Mouse (Mus musculus) heart, adult 18-20 months (tissue): Measurements from ENCODE around the gene Mdga1. TPM values are rescaled to one million over a fixed set of nuclear protein-coding genes. Genes with fewer than 3 reads are reported as not detected.

Experiments
- DNase-seq, 2 experiments: peaks; one replicate each; pipeline ENCODE4 v3.0.0; 2021 to 2022; ENCODE audit warnings: mixed read lengths in 1 of 2
- long read RNA-seq, 2 experiments: library from polyadenylated mRNA; stranded (forward); transcript quantifications; one replicate each; pipeline ENCODE4 v2.0.0; 2021
- total RNA-seq, 2 experiments: library from RNA; stranded (reverse); gene quantifications; 2 replicates each; pipeline ENCODE4 v1.2.3; 2021

Mdga1 gene
- 10 to 100 TPM; 16.0 to 16.8 TPM for total RNA-seq
- long read RNA-seq, experiment 1, full-length matches to known transcripts, result 3 of 18 reads
- long read RNA-seq, experiment 1, partial matches to known transcripts, result 11 of 18 reads
- long read RNA-seq, experiment 1, other reads (novel, unspliced or antisense), result 4 of 18 reads
- long read RNA-seq, experiment 2, partial matches to known transcripts, result 1 of 6 reads
- long read RNA-seq, experiment 2, other reads (novel, unspliced or antisense), result 2 of 6 reads

- DNase-seq, result no peak
These were observed at the start of gene Mdga1 for GRCm38 (mm10) chr17:29970037-29970555. Gene Mdga1 (minus strand): TSS chr17:29970087.

- no peak for DNase-seq
These were observed 49.2 kb upstream of the Mdga1 start for GRCm38 (mm10) chr17:30018927-30019610.

- no peak for DNase-seq
These were observed 44.8 kb upstream of the Mdga1 start for GRCm38 (mm10) chr17:30014660-30015059.

GRCm38 (mm10) chr17:30008392-30008791 lies 38.5 kb upstream of the Mdga1 start:
- DNase-seq, result no peak

GRCm38 (mm10) chr17:30007883-30008282 lies 38.0 kb upstream of the Mdga1 start:
- no peak for DNase-seq

GRCm38 (mm10) chr17:30006877-30007276 lies 37.0 kb upstream of the Mdga1 start:
- DNase-seq, result no peak

GRCm38 (mm10) chr17:30005451-30005941 lies 35.6 kb upstream of the Mdga1 start:
- peak; percentile 55 to 68 for DNase-seq

- DNase-seq, result peak in 1 of 2 experiments; percentile 49
These were observed 35.2 kb upstream of the Mdga1 start for GRCm38 (mm10) chr17:30005103-30005443.

- DNase-seq, result peak; percentile 96 to 97
These were observed 34.6 kb upstream of the Mdga1 start, which contains the start of gene Zfand3 for GRCm38 (mm10) chr17:30004203-30005102. Gene Zfand3 (plus strand): TSS chr17:30004733.

- no peak for DNase-seq
These were observed 28.8 kb upstream of the Mdga1 start for GRCm38 (mm10) chr17:29998566-29999295.

GRCm38 (mm10) chr17:29997726-29998125 lies 27.8 kb upstream of the Mdga1 start:
- DNase-seq, result peak in 1 of 2 experiments; percentile 29

GRCm38 (mm10) chr17:29995986-29996385 lies 26.1 kb upstream of the Mdga1 start:
- no peak for DNase-seq

- DNase-seq, result no peak
These were observed 24.6 kb upstream of the Mdga1 start for GRCm38 (mm10) chr17:29994459-29994858.

GRCm38 (mm10) chr17:29994011-29994410 lies 24.1 kb upstream of the Mdga1 start:
- DNase-seq, result no peak

- DNase-seq, result no peak
These were observed 23.6 kb upstream of the Mdga1 start for GRCm38 (mm10) chr17:29993488-29993887.

GRCm38 (mm10) chr17:29990845-29991244 lies 21.0 kb upstream of the Mdga1 start:
- DNase-seq, result no peak

GRCm38 (mm10) chr17:29990136-29990535 lies 20.2 kb upstream of the Mdga1 start:
- no peak for DNase-seq

- no peak for DNase-seq
These were observed 19.8 kb upstream of the Mdga1 start for GRCm38 (mm10) chr17:29989653-29990052.

- DNase-seq, result no peak
These were observed 18.3 kb upstream of the Mdga1 start for GRCm38 (mm10) chr17:29988141-29988540.

- DNase-seq, result peak; percentile 44 to 62
These were observed 15.6 kb upstream of the Mdga1 start for GRCm38 (mm10) chr17:29985534-29985933.

- DNase-seq, result no peak
These were observed 15.0 kb upstream of the Mdga1 start for GRCm38 (mm10) chr17:29984931-29985330.

GRCm38 (mm10) chr17:29983190-29983589 lies 13.3 kb upstream of the Mdga1 start:
- no peak for DNase-seq
